Mouse (Mus musculus) right cerebral cortex, adult 18-20 months (tissue): ENCODE results near the gene Npas3.

ENCODE experiments used
- DNase-seq: peaks from one replicate; pipeline ENCODE4 v3.0.0; 2022; ENCODE audit warnings: mixed read lengths

The Npas3 gene

DNA sequence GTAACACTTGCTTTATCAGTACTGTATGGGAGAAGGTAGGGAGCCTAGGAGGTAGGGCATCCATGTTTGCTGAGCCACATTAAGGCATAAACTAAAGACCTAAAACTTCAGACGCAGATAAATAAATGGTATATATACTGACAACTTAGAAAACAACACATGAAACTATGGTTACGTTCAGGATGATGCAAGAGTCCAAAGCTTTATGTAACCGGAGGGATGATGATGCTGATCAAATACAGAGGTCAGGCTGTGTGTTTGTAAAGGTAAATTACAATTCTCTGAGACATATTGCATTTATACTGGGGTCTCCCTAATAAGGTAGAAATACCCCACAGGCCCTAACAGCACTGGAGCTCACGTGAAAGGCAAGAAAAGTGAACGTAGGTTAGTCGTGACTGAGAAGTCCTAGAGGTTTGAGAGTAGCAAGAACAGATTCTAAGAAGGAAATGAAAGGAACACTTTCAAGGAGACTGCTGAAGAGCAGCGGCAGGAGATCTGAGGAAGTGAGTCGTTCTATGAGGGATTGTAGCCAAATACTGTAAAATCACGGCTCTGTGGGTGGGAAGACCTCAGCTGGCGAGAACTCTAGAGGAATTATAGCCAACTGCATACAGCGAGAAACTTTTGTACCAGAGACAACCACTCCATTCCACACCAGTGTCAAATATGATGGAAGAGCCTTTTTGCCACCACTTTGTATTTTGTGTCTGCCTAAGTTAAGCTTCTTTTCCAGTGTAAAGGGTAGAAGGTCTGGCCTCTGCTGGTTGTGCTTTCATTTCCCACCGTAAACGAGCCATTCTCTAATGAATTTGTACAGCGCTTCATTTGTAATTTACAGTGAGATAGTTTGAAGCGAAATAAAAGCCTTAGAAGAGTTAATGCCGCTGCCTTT lies 49.7 kb downstream of the Npas3 start:
- peak; percentile 26 for DNase-seq

DNA sequence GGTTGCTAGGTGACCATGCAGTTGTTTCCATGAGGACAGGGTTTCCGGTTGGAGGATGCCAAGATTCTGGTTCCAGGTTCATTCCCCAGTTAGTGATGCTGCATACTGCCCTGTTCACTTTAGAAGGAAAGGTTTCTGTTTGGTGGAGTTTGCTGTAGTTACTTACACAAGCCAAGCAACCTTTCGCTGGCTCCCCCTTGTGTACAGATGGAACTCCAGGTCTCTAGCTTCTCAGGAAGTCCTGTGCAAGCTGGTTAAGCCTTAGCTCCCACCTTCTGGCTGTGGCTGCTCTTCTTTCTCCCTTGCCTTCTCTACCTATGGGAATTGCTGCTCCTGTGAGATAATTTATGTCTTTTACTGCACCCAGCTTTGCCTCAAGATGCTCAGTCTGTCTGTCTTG lies 52.5 kb downstream of the Npas3 start:
- DNase-seq = peak; percentile 36

DNA sequence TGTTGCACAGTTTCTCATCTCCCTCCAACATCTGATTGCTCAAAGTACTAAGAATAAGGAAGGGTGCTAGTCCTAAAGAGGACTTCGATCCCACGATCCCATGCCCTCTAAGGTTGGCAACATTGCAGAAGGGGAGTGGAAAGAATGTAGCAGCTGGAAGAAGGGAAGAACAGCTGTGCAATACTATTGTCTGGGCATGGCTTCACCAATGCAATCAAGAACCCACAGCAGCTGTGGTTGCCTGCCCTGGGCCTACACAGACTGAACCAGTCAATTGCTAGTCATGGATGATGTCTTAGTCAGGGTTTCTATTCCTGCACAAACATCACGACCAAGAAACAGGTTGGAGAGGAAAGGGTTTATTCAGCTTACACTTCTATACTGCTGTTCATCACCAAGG lies 53.7 kb downstream of the Npas3 start:
- DNase-seq = no peak

DNA sequence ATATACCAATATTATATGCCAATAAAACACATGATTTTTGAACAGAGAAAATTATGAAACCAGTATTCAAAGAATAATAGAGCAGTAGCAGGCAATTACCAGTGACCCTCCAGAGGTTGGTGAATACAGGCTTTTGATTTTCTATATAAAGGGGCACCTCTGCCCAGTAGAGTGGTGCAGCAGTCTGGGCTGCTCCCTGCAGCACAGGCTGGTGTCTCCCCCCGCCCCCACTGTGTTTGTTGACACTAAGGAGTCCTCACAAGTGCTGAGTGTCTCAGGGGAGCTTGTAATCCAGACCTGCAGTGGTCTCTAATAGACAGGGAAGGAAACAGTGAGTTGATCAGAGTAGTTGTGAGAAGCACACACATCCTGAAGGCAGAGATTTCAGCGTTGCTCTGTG lies 68.2 kb downstream of the Npas3 start:
- DNase-seq = no peak

DNA sequence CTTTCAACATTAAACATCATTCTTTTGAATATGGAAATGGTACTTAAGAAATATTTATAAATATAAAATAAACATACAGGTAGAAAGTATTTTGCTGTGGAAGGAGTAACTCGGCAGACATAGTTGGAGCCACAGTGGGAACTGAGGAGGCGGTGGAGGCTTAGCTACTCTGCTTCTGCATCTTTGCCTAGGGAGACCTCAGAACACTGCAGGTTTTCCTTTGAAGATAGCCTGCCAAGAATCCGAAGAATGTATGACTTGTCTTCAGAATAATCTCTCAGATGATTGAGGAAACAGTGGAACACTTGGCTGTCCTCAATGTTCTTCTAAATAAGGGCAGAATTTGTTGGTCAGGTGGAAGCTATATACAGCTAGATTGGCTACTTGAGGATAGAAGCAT lies 69.3 kb downstream of the Npas3 start:
- DNase-seq = no peak

DNA sequence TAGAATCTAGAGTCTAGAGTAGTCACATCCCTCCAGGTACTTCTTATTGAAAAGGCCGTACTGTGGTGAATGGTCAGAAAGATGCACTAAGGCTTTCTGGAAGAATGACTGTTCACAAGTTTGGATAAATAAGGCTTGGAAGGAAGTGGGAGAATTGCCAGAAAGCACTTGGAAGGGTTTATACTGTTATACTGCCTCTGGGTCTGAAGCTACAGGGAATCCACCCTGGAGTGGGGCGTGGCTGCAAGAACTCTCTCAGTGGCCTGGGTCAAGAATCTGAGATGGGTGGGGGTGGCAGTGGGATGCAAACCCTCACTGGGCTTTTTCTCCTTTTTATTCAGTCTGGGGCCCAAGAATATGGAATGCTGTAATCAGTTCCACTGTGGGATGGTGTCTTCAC lies 72.0 kb downstream of the Npas3 start:
- DNase-seq = no peak

DNA sequence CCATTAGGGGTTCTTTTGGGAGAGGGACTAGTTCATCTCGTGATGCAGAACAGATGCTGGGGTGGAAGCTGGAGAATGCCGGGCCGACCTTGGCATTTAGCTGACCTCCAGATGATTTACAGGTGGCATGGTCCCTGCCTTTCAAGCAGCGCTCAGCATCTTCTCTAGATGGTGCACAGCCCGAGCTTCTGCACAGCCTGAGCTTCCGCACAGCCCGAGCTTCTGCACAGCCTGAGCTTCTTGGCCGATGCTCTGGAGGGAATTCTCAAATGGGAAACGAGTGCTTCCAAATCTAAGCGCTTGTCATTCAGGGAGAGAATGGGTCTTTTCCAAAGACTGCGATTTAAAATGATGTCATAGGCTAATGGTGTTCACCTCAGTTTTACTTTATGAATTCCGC lies 72.5 kb downstream of the Npas3 start:
- no peak for DNase-seq

DNA sequence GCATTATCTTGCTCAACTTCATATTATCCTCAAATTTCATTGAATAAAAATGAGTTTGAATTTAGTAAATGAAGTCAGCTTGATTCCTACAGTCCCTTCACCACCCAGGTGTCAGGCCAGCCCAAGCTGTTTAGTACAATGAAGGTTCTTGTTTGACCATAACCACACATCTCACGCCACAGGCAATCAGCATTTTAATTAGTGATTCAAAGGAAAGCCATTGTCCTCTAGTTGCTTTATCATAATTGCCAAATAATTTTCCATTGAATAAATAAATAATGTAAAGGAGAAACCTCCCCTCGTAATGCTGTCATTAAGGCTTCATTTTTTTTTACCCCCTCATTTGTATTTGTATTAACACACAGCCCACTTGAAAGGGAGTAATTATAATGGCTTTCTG lies 73.5 kb downstream of the Npas3 start:
- no peak for DNase-seq

DNA sequence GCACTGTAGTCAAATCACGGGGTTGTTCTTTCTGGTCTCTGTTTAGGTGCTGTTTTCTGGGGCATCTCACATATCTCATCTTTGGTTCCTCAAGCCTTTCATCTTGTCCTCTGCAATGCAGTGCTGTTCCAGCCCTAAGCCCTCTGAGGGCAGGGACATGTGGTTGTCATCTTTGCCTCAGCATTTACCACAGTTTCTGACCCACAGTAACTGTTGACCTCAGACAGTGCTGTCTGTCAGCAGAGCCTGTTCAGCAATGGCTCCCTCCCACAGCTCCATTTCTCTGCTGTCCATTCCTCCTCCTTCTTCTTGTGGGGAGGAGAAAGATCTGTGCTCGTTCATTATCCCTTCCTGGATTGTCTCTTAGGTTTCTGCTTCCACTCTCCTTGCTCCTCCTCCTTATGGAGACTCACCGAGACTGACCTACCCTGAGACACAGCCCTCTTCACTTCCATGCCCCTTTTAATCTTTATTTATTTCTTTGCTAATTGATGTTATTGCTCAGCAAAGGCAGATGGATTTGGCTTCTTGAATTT lies 79.2 kb downstream of the Npas3 start:
- DNase-seq = no peak

DNA sequence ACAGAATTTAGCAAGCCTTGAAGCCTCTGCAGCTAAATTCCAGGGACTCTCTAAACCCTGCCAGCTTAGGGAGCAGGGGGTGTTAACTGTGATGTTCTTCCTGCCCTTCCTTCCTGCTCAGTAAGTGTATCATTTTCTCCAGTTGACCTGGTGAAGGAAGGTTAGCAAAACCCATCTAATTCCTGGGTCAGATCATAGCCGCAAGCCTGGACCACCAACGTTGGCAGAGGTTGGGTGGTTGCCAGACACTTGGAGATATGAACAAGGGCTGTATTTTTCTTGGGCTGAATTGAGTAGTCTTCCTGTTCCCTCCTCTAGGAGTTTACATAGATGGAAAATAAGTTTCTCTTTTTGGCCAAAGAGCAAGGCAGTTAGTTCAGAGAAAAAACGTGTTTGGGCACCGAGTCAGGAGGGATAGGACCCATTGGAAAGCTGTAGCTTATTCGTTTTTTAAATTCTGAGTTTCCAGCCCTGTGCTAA lies 79.8 kb downstream of the Npas3 start:
- no peak for DNase-seq

DNA sequence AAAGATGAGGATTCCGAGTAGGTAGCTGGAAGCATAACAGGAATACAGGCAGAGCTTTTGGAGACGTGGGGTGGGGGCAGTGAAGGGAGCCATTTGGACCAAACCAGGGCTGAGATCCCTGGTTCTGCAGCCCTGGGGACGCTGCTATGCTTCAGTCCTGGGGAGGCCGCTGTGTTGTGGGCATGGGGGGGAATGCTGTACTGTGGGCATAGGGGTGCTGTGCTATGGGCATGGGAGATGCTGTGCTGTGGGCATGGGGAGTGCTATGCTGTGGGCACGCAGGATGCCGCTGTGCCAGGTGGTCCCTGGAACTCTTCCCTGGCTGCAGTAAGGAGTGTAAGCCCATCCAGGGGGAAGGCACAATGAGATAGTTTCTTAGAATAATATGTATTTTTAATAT lies 81.7 kb downstream of the Npas3 start:
- DNase-seq = no peak

DNA sequence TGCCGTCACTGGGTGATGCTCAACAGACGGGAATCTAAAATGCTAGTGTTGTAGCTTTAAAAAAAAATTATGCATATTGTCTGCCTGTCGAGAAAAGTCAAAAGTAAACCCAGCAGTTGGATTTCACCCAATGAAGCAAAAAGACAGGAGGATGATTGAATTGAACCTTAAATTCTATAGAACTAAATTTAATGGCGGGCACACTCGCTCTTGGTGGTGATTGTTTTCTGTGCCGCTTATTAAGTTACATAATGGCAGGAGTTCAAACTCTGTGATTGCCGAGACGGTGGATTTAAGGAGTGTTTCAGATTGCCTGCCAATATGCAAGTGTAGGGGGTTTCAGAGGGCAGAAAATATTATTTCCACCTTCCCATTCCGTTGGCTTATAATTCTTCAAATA lies 82.9 kb downstream of the Npas3 start:
- DNase-seq = no peak

DNA sequence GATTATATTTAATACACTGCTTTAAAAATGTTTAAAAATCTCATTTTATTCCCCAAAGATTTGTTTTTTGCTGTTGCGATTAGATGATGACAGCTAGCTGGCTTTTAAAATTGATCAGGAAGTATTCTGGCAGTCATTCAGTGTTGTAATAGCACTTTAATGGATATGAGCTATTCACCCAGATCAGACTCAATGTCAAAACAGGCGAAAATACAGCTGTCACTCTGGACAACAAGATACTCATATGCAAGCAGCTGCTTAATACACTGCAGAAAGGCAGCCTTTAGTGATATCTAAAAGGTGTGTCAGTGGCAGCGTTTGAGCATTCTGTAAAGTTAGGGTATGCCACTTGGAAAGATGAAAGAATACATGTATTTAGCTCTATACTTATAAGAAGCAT lies 83.3 kb downstream of the Npas3 start:
- DNase-seq = no peak

DNA sequence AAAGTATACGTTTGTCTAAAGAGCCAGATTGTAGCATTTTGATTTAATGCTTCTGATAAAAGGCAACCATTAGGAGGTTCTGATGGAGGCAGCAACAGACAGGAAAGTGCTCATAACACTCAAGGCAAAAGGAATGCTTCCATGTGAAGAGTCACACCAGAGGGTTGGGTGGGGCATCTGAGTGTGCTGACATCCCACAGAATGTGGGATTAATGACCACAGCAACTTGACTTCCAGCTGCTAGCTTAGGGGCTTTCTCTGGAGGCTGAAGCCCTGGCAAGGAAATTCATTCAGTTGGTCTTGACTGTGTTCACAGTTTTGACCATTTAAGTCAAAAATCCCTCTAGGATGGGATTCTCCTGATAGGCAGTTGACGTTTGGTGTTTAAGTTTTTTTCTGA lies 84.8 kb downstream of the Npas3 start:
- DNase-seq = no peak

DNA sequence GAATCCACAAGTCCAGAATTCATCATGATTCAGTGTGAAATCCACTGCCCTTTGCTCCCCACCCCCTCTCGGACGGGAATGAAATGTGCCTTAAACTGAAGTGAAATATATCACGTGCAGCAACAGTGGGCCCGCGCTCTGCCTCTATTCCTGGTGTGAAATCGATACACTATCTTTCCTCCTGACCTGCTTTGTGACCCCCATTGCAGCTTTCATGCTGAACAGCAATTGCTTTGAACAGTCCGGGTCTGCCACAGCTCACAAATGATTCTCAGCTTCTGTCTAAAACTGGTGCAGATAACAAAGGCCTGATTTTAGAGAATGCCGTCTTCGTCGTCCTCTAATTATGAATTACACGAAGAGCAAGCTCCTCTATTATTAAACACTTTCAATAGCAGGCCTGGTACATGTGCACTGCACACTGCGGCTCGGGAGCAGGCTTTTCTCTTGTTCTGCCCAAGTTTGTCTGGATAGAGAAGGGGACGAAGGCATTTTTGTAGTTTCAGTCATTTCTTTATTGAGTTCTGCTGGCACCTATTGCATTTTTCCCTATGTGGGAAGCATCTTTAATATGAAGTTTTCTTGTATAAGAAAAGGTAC lies 90.0 kb downstream of the Npas3 start:
- DNase-seq = no peak

DNA sequence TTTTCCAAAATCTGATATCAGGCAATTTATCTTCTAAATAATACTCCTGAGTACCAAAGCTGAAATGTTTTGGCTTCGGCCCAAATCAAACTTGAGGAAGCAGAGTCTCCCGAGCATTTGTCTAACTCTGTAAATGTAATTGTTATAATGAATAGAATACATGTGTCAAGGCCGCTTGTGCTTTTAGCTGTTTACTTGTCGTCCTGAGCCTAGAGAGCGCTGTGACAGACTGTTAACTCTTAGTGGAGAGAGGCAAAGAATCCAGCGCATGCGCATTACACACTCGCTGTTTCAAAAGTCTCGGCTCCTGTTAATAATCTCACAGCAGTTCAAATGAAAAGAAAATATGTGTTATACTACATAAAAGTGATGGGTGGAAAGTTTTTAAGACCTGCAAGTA lies 94.3 kb downstream of the Npas3 start:
- DNase-seq = no peak

DNA sequence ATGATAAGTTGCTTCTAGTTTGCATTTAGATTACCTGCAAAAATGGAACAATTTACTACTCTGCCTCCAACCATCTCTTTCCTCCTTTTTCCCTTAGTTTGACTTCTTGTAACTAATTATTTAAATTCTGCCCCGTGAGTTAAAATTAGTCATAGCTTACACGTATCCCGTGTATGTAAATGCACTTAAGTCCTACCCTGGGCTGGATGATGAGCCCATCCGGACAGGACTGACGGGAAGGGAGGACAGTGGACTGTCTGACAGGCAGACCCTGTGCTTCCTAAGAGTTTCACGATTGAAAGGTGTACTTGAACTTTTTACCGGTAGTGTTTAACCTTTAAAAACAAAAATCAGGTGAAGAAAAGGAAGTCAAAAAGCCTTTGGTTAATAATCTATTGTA lies 103.4 kb downstream of the Npas3 start:
- no peak for DNase-seq

DNA sequence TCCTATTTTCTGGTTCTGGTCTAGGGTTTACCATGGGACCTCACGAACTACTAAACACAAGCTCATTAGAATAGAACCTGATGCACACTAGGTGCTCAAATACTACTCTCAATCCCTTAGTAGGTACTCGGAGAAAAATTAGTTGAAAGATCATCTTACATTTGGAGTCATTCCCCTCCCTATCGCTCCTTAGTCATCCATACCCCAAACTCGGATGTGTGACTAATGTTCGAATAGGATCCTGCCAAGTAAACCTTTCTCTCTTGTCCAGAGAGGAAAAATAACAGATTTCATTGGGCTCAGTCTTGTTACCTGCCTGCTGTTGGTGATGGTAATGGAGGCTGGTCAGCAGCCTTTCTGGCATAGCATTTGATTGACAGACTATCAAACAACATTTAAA lies 117.3 kb downstream of the Npas3 start:
- DNase-seq = no peak

DNA sequence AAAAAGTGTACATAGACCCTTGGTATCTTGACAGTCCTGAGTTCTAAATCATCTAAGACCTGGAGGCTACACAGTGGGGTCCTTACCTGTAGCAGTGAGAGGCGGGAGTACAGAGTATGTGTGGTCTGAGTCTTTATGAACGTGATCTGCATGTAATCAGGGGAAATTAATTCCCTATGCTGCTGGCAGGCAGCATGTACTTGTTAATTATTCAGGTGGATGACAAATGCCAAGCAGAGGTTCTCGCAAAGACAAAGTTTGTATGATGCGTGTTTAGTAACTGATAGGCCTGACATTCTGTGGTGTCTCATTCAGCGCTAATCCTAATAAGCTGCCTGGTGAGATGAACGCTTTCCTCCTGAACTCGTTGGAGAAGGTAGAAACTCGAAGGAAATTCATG lies 136.4 kb downstream of the Npas3 start:
- no peak for DNase-seq

DNA sequence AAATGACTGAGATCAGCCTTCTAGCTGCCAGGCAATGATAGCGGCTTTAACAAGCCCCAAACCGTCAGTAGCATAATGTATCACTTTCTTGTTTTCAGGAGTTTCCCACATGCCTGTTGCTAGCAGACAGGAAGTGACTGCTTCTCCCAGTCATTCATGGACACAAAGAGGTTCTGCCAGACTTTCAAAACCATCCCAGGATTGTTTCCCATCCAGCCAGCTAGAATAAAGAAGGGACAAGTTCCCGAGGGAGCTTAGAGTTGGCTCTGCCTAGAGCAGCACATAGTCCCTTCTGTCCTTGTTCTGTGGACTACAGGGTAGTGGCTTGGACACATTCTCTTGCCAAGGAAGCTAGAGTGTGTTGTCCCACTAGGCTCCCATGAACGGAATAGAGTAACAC lies 157.4 kb downstream of the Npas3 start:
- DNase-seq = no peak

DNA sequence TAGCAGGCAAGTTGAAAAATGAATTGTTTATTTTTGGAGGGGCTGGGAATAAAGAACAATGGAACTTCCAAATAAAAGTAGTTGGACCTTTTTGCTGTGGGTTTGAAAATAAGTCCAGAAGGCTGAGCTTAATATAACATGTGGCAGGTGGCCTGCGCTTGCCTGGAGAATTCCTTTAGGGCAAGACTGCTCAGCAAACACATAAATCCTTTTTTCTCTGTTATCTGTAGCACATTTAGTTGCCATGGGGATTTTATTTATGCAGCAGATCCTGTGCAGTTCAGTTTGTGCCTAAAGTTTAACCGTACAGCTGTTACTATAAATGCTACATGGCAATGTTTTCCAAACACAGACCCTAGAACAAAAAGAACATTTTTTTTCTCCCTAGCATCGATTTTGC lies 159.3 kb downstream of the Npas3 start:
- peak; percentile 32 for DNase-seq

DNA sequence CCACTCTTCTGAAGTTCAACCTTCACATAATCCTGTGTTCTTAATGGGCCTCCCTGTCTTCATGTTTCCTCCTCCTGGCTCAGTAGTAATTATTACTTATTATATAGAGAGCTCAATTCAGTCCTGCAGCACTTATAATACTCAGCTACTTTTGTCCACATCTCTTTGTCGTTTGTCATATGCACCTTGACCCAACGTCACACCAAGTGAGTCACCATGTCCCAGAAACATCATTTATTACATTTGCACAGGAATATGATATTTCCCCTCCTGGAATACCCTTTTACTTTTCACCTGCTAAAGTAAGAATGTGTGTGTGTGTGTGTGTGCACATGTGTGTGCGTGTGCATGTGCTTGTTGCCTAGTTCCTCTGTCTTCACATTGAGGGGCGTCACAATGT lies 161.2 kb downstream of the Npas3 start:
- DNase-seq = no peak

DNA sequence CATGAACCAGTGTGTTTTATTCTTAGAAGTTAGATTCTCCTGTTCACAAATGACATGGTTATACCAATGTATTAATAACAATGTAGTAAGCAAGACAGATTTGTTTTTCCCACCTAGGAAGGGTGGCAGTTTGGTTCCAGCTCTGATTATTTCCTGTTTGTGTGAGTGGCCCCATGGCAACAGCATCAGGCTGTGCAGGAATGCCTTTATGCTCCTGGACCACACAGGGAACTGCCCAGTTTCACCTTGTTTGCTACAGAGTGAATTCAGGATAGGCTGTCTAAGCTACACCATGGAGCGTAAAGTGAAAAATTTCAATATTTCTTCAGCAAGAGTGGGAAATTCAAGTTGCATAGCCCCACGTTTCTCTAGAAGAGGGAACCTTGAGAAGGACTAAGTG lies 162.2 kb downstream of the Npas3 start:
- DNase-seq = no peak

DNA sequence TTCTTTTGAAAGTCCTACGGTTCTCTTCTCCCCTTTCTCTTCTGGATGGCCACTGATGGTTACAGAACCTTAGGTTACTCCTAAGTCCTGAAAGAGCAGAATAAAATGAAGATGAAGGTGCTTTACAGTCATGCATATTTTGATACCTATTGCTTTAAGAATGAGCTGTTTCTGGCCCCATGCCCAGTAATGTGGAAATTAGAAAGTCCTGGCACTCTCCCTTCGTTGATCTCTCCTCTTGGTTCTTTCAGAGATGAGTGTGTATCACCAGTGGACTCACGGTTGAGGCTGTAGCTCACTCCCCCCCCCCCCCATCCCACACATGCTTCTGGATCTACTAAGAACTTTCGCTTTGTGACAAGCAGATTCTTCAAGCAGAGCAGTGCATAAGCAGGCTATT lies 167.6 kb downstream of the Npas3 start:
- no peak for DNase-seq
